Mouse (Mus musculus) lung, embryonic 16.5 days (tissue): ENCODE measurements around the gene Fam181b. TPM values are rescaled to one million over a fixed set of nuclear protein-coding genes. Genes with fewer than 3 reads are reported as not detected.

ENCODE experiments used
- ATAC-seq: fragments of 200-750 bp; cut with Nextera tagmentation; 2 replicates; pipeline ENCODE4 v1.8.0; 2017; ENCODE audit warnings: low read depth, mild to moderate bottlenecking, moderate library complexity
- H3K27ac ChIP-seq: fragments of 300-500 bp; sonication (generic); 2 replicates; pipeline ENCODE4 v1.5.1; 2014; ENCODE audit warnings: mild to moderate bottlenecking, control low read depth, low read length
- H3K27me3 ChIP-seq: fragments of 300-500 bp; sonication (generic); 2 replicates; pipeline ENCODE4 v1.6.1; 2014; ENCODE audit warnings: low read depth, low read length, mixed read lengths; ENCODE audit not compliant: control insufficient read depth, insufficient read depth
- H3K36me3 ChIP-seq: fragments of 300-500 bp; sonication (generic); 2 replicates; pipeline ENCODE4 v1.6.1; 2014; ENCODE audit warnings: low read length; ENCODE audit not compliant: control insufficient read depth, insufficient read depth
- H3K4me1 ChIP-seq: fragments of 300-500 bp; sonication (generic); replicated peaks from 2 replicates; pipeline ENCODE4 v1.6.1; 2014; ENCODE audit warnings: low read length, mixed read lengths; ENCODE audit not compliant: control insufficient read depth, insufficient read depth
- H3K4me2 ChIP-seq: fragments of 300-500 bp; sonication (generic); 2 replicates; pipeline ENCODE4 v1.6.1; 2014; ENCODE audit warnings: low read depth, low read length, control low read depth
- H3K4me3 ChIP-seq: fragments of 300-500 bp; sonication (generic); 2 replicates; pipeline ENCODE4 v1.5.1; 2014; ENCODE audit warnings: mild to moderate bottlenecking, low read length, control low read depth
- H3K9ac ChIP-seq: fragments of 300-500 bp; sonication (generic); 2 replicates; pipeline ENCODE4 v1.6.1; 2014; ENCODE audit warnings: low read length, control low read depth
- H3K9me3 ChIP-seq: fragments of 300-500 bp; sonication (generic); 2 replicates; pipeline ENCODE4 v1.6.1; 2016; ENCODE audit warnings: low read length; ENCODE audit not compliant: control insufficient read depth
- WGBS: fragments of 180-500 bp; shearing (Covaris S2); extraction: QIAGEN DNeasy Blood & Tissue Kit; methylation state at CpG from one replicate; pipeline ENCODE4 v1.1.7; 2014; 5-methylcytosine and 5-hydroxymethylcytosine counted together
- polyA plus RNA-seq: library from polyadenylated mRNA; unstranded; fragments of >200 nt; fragmentation: Nextera tagmentation; extraction: Ambion mirVana; gene quantifications from 2 replicates; pipeline ENCODE4 v1.2.1, GENCODE M21; 2015

Fam181b gene
- polyA plus RNA-seq = 6.4 and 6.8 TPM in 2 replicates

DNA sequence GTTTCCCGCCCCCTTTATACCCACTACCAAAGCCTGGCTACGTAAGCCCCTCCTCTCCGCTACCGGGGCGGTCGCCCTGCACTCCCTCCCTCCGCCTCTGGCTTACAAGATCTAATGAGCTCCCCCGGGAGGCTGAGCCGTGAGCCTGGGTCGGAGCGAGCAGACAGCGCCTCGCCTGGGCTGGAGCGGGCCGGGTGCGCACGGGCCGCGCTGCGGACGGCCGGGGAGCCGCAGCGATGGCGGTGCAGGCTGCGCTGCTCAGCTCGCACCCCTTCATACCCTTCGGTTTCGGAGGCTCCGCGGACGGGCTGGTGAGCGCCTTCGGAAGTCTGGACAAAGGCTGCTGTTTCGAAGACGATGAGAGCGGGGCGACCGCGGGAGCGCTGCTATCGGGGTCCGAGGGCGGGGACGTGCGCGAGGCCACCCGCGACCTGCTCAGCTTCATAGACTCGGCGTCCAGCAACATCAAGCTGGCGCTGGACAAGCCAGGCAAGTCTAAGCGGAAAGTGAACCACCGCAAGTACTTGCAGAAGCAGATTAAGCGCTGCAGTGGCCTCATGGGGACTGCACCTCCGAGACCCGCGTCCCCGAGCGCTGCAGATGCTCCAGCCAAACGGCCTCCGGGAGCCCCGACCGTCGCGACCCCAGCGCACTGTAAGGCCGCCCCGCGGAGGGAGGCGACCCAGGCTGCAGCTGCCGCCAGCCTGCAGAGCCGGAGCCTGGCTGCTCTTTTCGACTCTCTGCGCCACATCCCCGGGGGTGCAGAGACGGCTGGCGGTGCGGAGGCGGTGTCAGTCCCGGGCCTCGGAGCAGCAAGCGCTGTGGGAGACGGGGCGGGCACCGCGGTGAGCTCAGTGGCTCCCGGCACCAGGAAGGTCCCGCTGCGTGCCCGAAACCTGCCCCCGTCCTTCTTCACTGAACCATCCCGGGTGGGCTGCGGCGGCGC lies at the start of gene Fam181b:
Fam181b (plus strand) TSS at position 81 of the 946 bp plus-strand sequence.
- Histone ChIP-seq H3K27me3 (peaks cover 14% of the 10 kb centered on the region), H3K9me3 (no peaks in the 10 kb centered on the region), H3K9ac (peak within 1 kb of the TSS; percentile 69), H3K27ac (0 out of 2 replicates have a peak within 1 kb of the TSS, but pooled peaks have one; percentile 36), H3K4me2 (peak within 1 kb of the TSS; percentile 87), H3K4me1 (peaks cover 7% of the 10 kb centered on the region; the same call in 1 of the 2 replicates), H3K4me3 (peak within 1 kb of the TSS; percentile 65), H3K36me3 (no peaks in the 10 kb centered on the region)
- ATAC-seq = peak; percentile 97
- WGBS = under 1% methylated on average over 93 of the region's 96 CpGs

GRCm38 (mm10) chr7:93037763-93038471 lies 41.7 kb upstream of the Fam181b start:
- 31% methylated on average over 5 of the region's 5 CpGs for WGBS
- Histone ChIP-seq H3K4me3 (no peak overlapping the region), H3K9me3 (no peaks in the 10 kb centered on the region), H3K27me3 (no peaks in the 10 kb centered on the region), H3K4me1 (no peaks in the 10 kb centered on the region), H3K36me3 (no peaks in the 10 kb centered on the region), H3K9ac (no peak overlapping the region), H3K27ac (no peak overlapping the region), H3K4me2 (no peak overlapping the region)
- ATAC-seq = no peak

DNA sequence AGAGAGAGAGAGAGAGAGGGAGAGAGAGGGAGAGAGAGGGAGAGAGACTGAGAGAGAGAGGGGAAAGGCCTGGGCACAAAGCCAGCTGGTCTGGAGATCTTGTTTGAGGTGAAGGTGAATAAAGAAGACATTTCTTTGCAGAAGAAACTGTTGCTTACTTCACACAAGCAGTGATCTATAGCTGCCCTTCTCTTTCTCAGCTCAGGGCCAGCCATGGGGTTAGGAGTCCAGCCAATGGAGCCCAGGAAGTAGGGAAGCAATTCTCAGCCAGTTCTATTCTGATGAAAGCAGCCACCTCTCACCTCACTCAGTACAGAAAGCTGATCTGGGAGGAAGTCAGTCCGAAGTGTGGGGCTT lies 41.2 kb upstream of the Fam181b start:
- Histone ChIP-seq H3K9me3 (no peaks in the 10 kb centered on the region), H3K27ac (no peak overlapping the region), H3K4me1 (no peaks in the 10 kb centered on the region), H3K4me3 (no peak overlapping the region), H3K36me3 (no peaks in the 10 kb centered on the region), H3K4me2 (no peak overlapping the region), H3K27me3 (no peaks in the 10 kb centered on the region), H3K9ac (no peak overlapping the region)
- ATAC-seq = no peak
- 13% methylated on average over 1 of the region's 1 CpGs for WGBS

GRCm38 (mm10) chr7:93039542-93039941 lies 40.1 kb upstream of the Fam181b start:
- H3K4me3 ChIP-seq = no peak overlapping the region
- H3K9ac ChIP-seq = no peak overlapping the region
- no peaks in the 10 kb centered on the region for H3K36me3 ChIP-seq
- no peak overlapping the region for H3K27ac ChIP-seq
- no peak overlapping the region for H3K4me2 ChIP-seq
- WGBS = 63% methylated on average over 3 of the region's 3 CpGs
- H3K4me1 ChIP-seq = no peaks in the 10 kb centered on the region
- ATAC-seq = no peak
- H3K27me3 ChIP-seq = no peaks in the 10 kb centered on the region
- no peaks in the 10 kb centered on the region for H3K9me3 ChIP-seq

DNA sequence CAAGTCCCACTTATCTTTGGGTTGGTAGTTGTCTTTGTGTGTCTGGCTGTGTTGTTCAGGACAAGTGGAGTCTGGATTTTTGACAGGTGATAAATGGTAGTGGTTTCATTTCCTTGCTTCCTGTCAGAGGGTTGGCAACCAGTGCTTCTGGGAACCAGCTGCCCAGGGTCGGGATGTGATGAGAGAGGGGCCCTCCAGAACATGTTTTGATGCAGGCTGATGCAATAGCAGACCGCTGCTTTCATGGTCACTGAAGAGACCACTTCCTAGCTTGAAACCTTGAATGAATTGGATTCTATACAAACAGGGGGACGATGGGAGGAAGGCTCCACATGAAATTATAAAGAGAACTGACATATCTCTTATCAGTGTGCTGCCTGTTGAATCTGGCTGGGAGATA lies 35.3 kb upstream of the Fam181b start:
- 13% methylated on average over 3 of the region's 3 CpGs for WGBS
- Histone ChIP-seq H3K4me1 (no peaks in the 10 kb centered on the region), H3K27me3 (no peaks in the 10 kb centered on the region)

DNA sequence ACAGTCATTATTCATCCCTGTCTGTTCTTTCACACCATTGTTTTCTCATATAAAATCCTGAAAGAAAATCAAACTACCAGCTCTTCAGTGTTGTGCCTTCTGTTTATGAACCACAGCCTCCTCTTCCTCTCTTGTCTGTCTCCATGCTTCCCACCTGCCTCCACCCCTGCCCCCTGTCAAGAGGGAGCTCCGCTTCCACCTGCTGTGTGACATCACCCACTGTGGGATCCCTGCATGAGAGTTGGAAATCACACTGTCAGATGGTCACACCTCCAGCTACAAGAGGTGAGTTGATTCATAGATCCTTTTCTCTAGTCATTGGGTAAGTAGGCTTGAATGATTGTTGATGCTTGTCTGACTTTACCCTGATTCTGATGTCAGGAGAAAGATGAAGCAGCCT lies 34.9 kb upstream of the Fam181b start:
- H3K4me1 ChIP-seq = no peaks in the 10 kb centered on the region
- H3K4me3 ChIP-seq = no peak overlapping the region
- H3K36me3 ChIP-seq = no peaks in the 10 kb centered on the region
- ATAC-seq = no peak
- H3K9ac ChIP-seq = no peak overlapping the region
- no peaks in the 10 kb centered on the region for H3K9me3 ChIP-seq
- H3K27me3 ChIP-seq = no peaks in the 10 kb centered on the region
- H3K27ac ChIP-seq = no peak overlapping the region
- H3K4me2 ChIP-seq = no peak overlapping the region
- WGBS = 45% methylated on average over 1 of the region's 1 CpGs

More for the DNA sequence above, 35.3 kb upstream of the Fam181b start:
- Histone ChIP-seq H3K9me3 (no peaks in the 10 kb centered on the region), H3K9ac (no peak overlapping the region), H3K36me3 (no peaks in the 10 kb centered on the region), H3K4me3 (no peak overlapping the region), H3K4me2 (no peak overlapping the region), H3K27ac (no peak overlapping the region)
- no peak for ATAC-seq

GRCm38 (mm10) chr7:93060831-93061230 lies 18.8 kb upstream of the Fam181b start:
- Histone ChIP-seq H3K27me3 (no peaks in the 10 kb centered on the region), H3K4me1 (no peaks in the 10 kb centered on the region), H3K36me3 (no peaks in the 10 kb centered on the region), H3K27ac (no peak overlapping the region), H3K4me3 (no peak overlapping the region), H3K9me3 (no peaks in the 10 kb centered on the region), H3K9ac (no peak overlapping the region), H3K4me2 (no peak overlapping the region)
- ATAC-seq = no peak

DNA sequence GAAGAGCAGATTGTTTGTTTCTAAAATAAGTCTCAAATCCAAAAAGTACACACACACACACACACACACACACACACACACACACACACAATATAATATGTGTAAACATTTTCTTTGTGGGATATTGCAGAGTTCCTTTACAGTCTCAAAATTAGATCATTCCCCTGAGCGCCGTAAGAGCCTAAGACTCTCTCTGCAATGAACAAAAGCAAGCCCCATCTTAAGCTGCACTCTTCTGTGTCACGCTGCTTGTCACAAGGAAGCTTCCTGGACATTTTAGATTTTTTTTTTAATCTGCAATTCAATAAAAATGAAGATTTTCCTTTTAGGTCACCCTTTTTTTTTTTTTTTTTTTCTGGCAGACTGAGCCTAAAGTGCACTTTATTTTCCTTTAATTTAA lies 17.9 kb upstream of the Fam181b start:
- H3K4me3 ChIP-seq = no peak overlapping the region
- no peaks in the 10 kb centered on the region for H3K9me3 ChIP-seq
- H3K27ac ChIP-seq = no peak overlapping the region
- no peaks in the 10 kb centered on the region for H3K36me3 ChIP-seq
- H3K4me2 ChIP-seq = no peak overlapping the region
- ATAC-seq = no peak
- no peaks in the 10 kb centered on the region for H3K4me1 ChIP-seq
- H3K9ac ChIP-seq = no peak overlapping the region
- WGBS = 82% methylated on average over 3 of the region's 3 CpGs
- H3K27me3 ChIP-seq = no peaks in the 10 kb centered on the region

DNA sequence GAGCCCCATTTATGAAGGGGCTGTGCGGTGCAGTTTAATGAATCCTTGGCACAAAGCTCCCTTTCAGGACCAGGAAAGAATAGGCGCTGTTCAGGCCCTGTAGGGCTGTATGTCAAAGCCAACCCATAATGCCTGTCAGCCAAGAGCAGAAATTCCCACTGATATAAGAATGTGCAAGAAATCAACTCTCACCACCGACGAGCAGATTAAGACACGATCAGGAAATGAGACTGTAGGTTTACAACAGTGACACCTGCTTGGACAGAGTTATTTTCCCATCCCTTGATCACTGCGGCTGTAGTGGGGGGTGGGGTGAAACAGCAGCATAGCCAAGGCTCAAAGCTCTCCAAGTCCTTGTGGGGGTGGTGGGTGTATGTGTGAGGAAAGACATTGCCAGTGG lies 17.5 kb upstream of the Fam181b start:
- H3K4me1 ChIP-seq = no peaks in the 10 kb centered on the region
- H3K4me3 ChIP-seq = no peak overlapping the region
- no peaks in the 10 kb centered on the region for H3K27me3 ChIP-seq
- no peak overlapping the region for H3K4me2 ChIP-seq
- no peak overlapping the region for H3K9ac ChIP-seq
- 36% methylated on average over 6 of the region's 6 CpGs for WGBS
- no peak overlapping the region for H3K27ac ChIP-seq
- H3K9me3 ChIP-seq = no peaks in the 10 kb centered on the region
- H3K36me3 ChIP-seq = no peaks in the 10 kb centered on the region
- ATAC-seq = no peak
